Mouse (Mus musculus) bone marrow, adult 2 months (tissue): ENCODE results near the gene Kpnb1. TPM values are rescaled to one million over a fixed set of nuclear protein-coding genes. Genes with fewer than 3 reads are reported as not detected.
A peak's percentile ranks its signal among the peaks of the same experiment; 100 is the strongest.

Experiments
- H3K27ac ChIP-seq: fragments of 200-500 bp; 2 replicates; pipeline ENCODE4 v1.5.1; 2012; ENCODE audit warnings: low read depth, mild to moderate bottlenecking, control low read depth, inconsistent platforms, low read length; ENCODE audit not compliant: control insufficient read depth, poor library complexity, insufficient read depth
- H3K4me1 ChIP-seq: fragments of 200-500 bp; 2 replicates; pipeline ENCODE4 v1.6.1; 2011; ENCODE audit warnings: low read length; ENCODE audit not compliant: control insufficient read depth, insufficient read depth
- H3K4me3 ChIP-seq: fragments of 200-500 bp; replicated peaks from 2 replicates; pipeline ENCODE3; 2011; ENCODE audit warnings: mild to moderate bottlenecking, low read depth, low read length, control low read depth; ENCODE audit not compliant: control insufficient read depth
- CTCF ChIP-seq: fragments of 200-500 bp; IDR thresholded peaks from 2 replicates; pipeline ENCODE4 v1.5.1; 2011; ENCODE audit warnings: low read length, control low read depth; ENCODE audit not compliant: control insufficient read depth, insufficient read depth
- POLR2A ChIP-seq: fragments of 200-500 bp; IDR thresholded peaks from 2 replicates; pipeline ENCODE4 v1.6.1; 2011; ENCODE audit warnings: low read depth, mild to moderate bottlenecking, control low read depth, low read length, borderline replicate concordance; ENCODE audit not compliant: control insufficient read depth
- WGBS: fragments of 180-500 bp; shearing (Covaris S2); methylation state at CpG from one replicate; pipeline ENCODE4 v1.1.7; 2018; 5-methylcytosine and 5-hydroxymethylcytosine counted together
- polyA plus RNA-seq: library from polyadenylated mRNA; stranded (reverse); fragments of >200 nt; gene quantifications from 2 replicates; pipeline ENCODE4 v1.2.4, GENCODE M21; 2011; ENCODE audit warnings: low replicate concordance; ENCODE audit not compliant: missing spikeins, insufficient read depth, insufficient read length

The Kpnb1 gene
- polyA plus RNA-seq, 1 experiment, result 67.4 TPM

GRCm38 (mm10) chr11:97150411-97151330 lies 37.0 kb downstream of the Kpnb1 start:
- no peaks in the 10 kb centered on the region for H3K4me1 ChIP-seq
- H3K27ac ChIP-seq, result peak overlapping the region; percentile 54
- peak; percentile 40; the same call in 1 of the 2 replicates for TF ChIP-seq POLR2A
- no peak for TF ChIP-seq CTCF
- H3K4me3 ChIP-seq, result peak overlapping the region; percentile 79
- WGBS, result under 1% methylated on average over 92 of the region's 102 CpGs

GRCm38 (mm10) chr11:97149995-97150410 lies 37.7 kb downstream of the Kpnb1 start:
- WGBS, result 3% methylated on average over 14 of the region's 14 CpGs
- H3K4me3 ChIP-seq, result peak overlapping the region; percentile 79
- H3K4me1 ChIP-seq, result no peaks in the 10 kb centered on the region
- no peak for TF ChIP-seq CTCF
- TF ChIP-seq POLR2A, result 0 out of 2 replicates have a peak, but pooled peaks have one; percentile 46
- H3K27ac ChIP-seq, result peak overlapping the region; percentile 54

GRCm38 (mm10) chr11:97149026-97149425 lies 38.7 kb downstream of the Kpnb1 start:
- TF ChIP-seq POLR2A (no peak), CTCF (no peak)
- Histone ChIP-seq H3K27ac (no peak overlapping the region), H3K4me1 (no peaks in the 10 kb centered on the region; the same call in 1 of the 2 replicates), H3K4me3 (peak overlapping the region; percentile 41)
- 80% methylated on average over 9 of the region's 9 CpGs for WGBS

- H3K4me1 ChIP-seq, result no peaks in the 10 kb centered on the region; the same call in 1 of the 2 replicates
- TF ChIP-seq CTCF (no peak), POLR2A (no peak)
- H3K4me3 ChIP-seq, result peak overlapping the region; percentile 41
- no peak overlapping the region for H3K27ac ChIP-seq
- WGBS, result 59% methylated on average over 12 of the region's 12 CpGs
These were observed 39.1 kb downstream of the Kpnb1 start for GRCm38 (mm10) chr11:97148591-97148990.

- TF ChIP-seq POLR2A, result no peak
- no peak for TF ChIP-seq CTCF
- Histone ChIP-seq H3K4me1 (no peaks in the 10 kb centered on the region; the same call in 1 of the 2 replicates), H3K4me3 (no peak overlapping the region), H3K27ac (no peak overlapping the region)
- WGBS, result 77% methylated on average over 8 of the region's 8 CpGs
These were observed 40.3 kb downstream of the Kpnb1 start for GRCm38 (mm10) chr11:97147333-97147732.

- WGBS, result 20% methylated on average over 8 of the region's 8 CpGs
- no peaks in the 10 kb centered on the region; the same call in 1 of the 2 replicates for H3K4me1 ChIP-seq
- TF ChIP-seq POLR2A, result no peak
- peak; percentile 89 for TF ChIP-seq CTCF
These were observed 41.0 kb downstream of the Kpnb1 start for GRCm38 (mm10) chr11:97146724-97147123.

GRCm38 (mm10) chr11:97145951-97146350 lies 41.7 kb downstream of the Kpnb1 start:
- 70% methylated on average over 9 of the region's 9 CpGs for WGBS
- H3K4me1 ChIP-seq, result peaks cover 2% of the 10 kb centered on the region; the same call in 1 of the 2 replicates

More at GRCm38 (mm10) chr11:97146724-97147123, 41.0 kb downstream of the Kpnb1 start:
- Histone ChIP-seq H3K4me3 (no peak overlapping the region), H3K27ac (no peak overlapping the region)

GRCm38 (mm10) chr11:97145320-97145719 lies 42.4 kb downstream of the Kpnb1 start:
- 89% methylated on average over 2 of the region's 2 CpGs for WGBS
- Histone ChIP-seq H3K4me1 (peaks cover 2% of the 10 kb centered on the region), H3K4me3 (no peak overlapping the region), H3K27ac (peak overlapping the region; percentile 40)
- TF ChIP-seq POLR2A (no peak), CTCF (no peak)

More at GRCm38 (mm10) chr11:97145951-97146350, 41.7 kb downstream of the Kpnb1 start:
- no peak overlapping the region for H3K4me3 ChIP-seq
- H3K27ac ChIP-seq, result peak overlapping the region; percentile 3
- TF ChIP-seq POLR2A (no peak), CTCF (no peak)
